12 mouse cellular contexts compared by ENCODE assay signal in genomic region chr9:60759436-60760007, GRCm38 (mm10). TPM values are rescaled to one million over a fixed set of nuclear protein-coding genes. Genes with fewer than 3 reads are reported as not detected.
DNase-seq lines count a peak whose midpoint lies in the region; ATAC-seq and TF ChIP-seq lines count a peak whose summit lies in the region.
"Had no signal": no experiment of that assay in that cellular context is flagged by ENCODE, and none has a peak within 500 bp of the region (broad histone marks: within the 10 kb centered on the region; RNA-seq: fewer than 3 reads in every experiment).

No protein-coding gene starts in this region.

- no peak overlapping the region for H3K4me3 ChIP-seq in hindbrain, embryonic 16.5 days (ENCODE audit: low read length)
- H3K4me3 ChIP-seq in hindbrain, embryonic 13.5 days = no peak overlapping the region
- no peak overlapping the region for H3K4me3 ChIP-seq in heart, postnatal 0 days (ENCODE audit: low read depth, low read length)
- H3K4me3 ChIP-seq: hindbrain, embryonic 15.5 days had no signal

- no peaks in the 10 kb centered on the region for H3K36me3 ChIP-seq in hindbrain, embryonic 16.5 days (ENCODE audit: control insufficient read depth, insufficient read depth, low read length)
- no peaks in the 10 kb centered on the region for H3K36me3 ChIP-seq in hindbrain, embryonic 13.5 days
- H3K36me3 ChIP-seq in heart, postnatal 0 days (replicated peaks; ENCODE audit: control insufficient read depth, insufficient read depth, low read length) = no peaks in the 10 kb centered on the region
- H3K36me3 ChIP-seq: hindbrain, embryonic 15.5 days had no signal

- H3K9ac ChIP-seq in hindbrain, embryonic 16.5 days (ENCODE audit: low read depth, low read length) = no peak overlapping the region
- no peak overlapping the region for H3K9ac ChIP-seq in hindbrain, embryonic 13.5 days
- H3K9ac ChIP-seq in heart, postnatal 0 days (replicated peaks; ENCODE audit: low read depth, low read length) = no peak overlapping the region
- H3K9ac ChIP-seq: hindbrain, embryonic 15.5 days; liver, postnatal 0 days had no signal

- peak; percentile 39 for DNase-seq in adrenal gland, postnatal 10 days
- peak; percentile 80 for DNase-seq in gastrocnemius, postnatal 25 days
- peak; percentile 47 for DNase-seq in heart, postnatal 0 days (ENCODE audit: low spot score)
- no peak for DNase-seq in kidney, postnatal 14 days
- DNase-seq in left cerebral cortex, postnatal 14 days (ENCODE audit: low spot score in 2 of 2) = no peak
- no peak for DNase-seq in urinary bladder, adult 2 months (ENCODE audit: low spot score)
- DNase-seq: kidney, postnatal 10 days; liver, postnatal 0 days; retina, postnatal 1 day had no signal

- H3K4me1 ChIP-seq in hindbrain, embryonic 16.5 days (ENCODE audit: control insufficient read depth, insufficient read depth, low read depth, low read length) = no peaks in the 10 kb centered on the region
- H3K4me1 ChIP-seq in hindbrain, embryonic 13.5 days (replicated peaks) = no peaks in the 10 kb centered on the region
- H3K4me1 ChIP-seq in heart, postnatal 0 days (ENCODE audit: control insufficient read depth, insufficient read depth) = peaks cover 20% of the 10 kb centered on the region
- H3K4me1 ChIP-seq: hindbrain, embryonic 15.5 days had no signal

- no peak; the same call in 1 of the 2 replicates for TF ChIP-seq CTCF in heart, postnatal 0 days (IDR thresholded peaks at IDR 0.05; ENCODE audit: low read depth)

- ATAC-seq in hindbrain, embryonic 16.5 days = no peak
- ATAC-seq in hindbrain, embryonic 13.5 days (ENCODE audit: low FRiP score) = no peak
- peak; percentile 49; the same call in 1 of the 2 replicates for ATAC-seq in heart, postnatal 0 days (ENCODE audit: insufficient read depth, low read depth)
- ATAC-seq: liver, postnatal 0 days had no signal

- H3K9me3 ChIP-seq in hindbrain, embryonic 16.5 days (ENCODE audit: control insufficient read depth, low read length) = no peaks in the 10 kb centered on the region
- no peaks in the 10 kb centered on the region for H3K9me3 ChIP-seq in hindbrain, embryonic 13.5 days
- no peaks in the 10 kb centered on the region for H3K9me3 ChIP-seq in heart, postnatal 0 days (replicated peaks; ENCODE audit: control insufficient read depth, low read length)
- H3K9me3 ChIP-seq: hindbrain, embryonic 15.5 days had no signal

- 68% methylated on average over 10 of the region's 10 CpGs for WGBS in hindbrain, embryonic 16.5 days
- 75% methylated on average over 10 of the region's 10 CpGs for WGBS in hindbrain, embryonic 13.5 days
- 18% methylated on average over 10 of the region's 10 CpGs for WGBS in heart, postnatal 0 days

- H3K4me2 ChIP-seq in hindbrain, embryonic 16.5 days (ENCODE audit: low read length) = no peak overlapping the region
- H3K4me2 ChIP-seq in hindbrain, embryonic 13.5 days = no peak overlapping the region
- H3K4me2 ChIP-seq in heart, postnatal 0 days (ENCODE audit: low read depth, low read length) = no peak overlapping the region
- H3K4me2 ChIP-seq: hindbrain, embryonic 15.5 days had no signal

- TF ChIP-seq EP300 in heart, postnatal 0 days (IDR thresholded peaks at IDR 0.05; ENCODE audit: low read depth) = no peak

- no peaks in the 10 kb centered on the region for H3K27me3 ChIP-seq in hindbrain, embryonic 16.5 days (replicated peaks; ENCODE audit: control insufficient read depth, insufficient read depth, low read length)
- H3K27me3 ChIP-seq in hindbrain, embryonic 13.5 days = no peaks in the 10 kb centered on the region
- no peaks in the 10 kb centered on the region for H3K27me3 ChIP-seq in heart, postnatal 0 days (ENCODE audit: control insufficient read depth, insufficient read depth, low read length)
- H3K27me3 ChIP-seq: hindbrain, embryonic 15.5 days had no signal

- intact Hi-C loops in left cerebral cortex, postnatal 14 days (cut with DNase I) = loop anchor here (5.0 to 10.0 kb wide), 2 partner anchors 58 to 545 kb away; no protein-coding TSS in a partner anchor

- H3K27ac ChIP-seq in hindbrain, embryonic 16.5 days (ENCODE audit: low read depth, low read length) = peak overlapping the region; percentile 48; the same call in 1 of the 2 replicates
- no peak overlapping the region for H3K27ac ChIP-seq in hindbrain, embryonic 13.5 days
- peak overlapping the region; percentile 71 for H3K27ac ChIP-seq in heart, postnatal 0 days (ENCODE audit: low read depth)
- H3K27ac ChIP-seq: hindbrain, embryonic 15.5 days had no signal

RNA-seq across cellular contexts. Expression of gene Uaca, which starts 34.8 kb away (rescaled TPM):
- polyA plus RNA-seq in hindbrain, embryonic 16.5 days (2015; fragmentation: Nextera tagmentation; extraction: Ambion mirVana) = 15.8 and 22.2 TPM in 2 replicates
- 22.5 and 23.9 TPM in 2 replicates for polyA plus RNA-seq in hindbrain, embryonic 13.5 days (2015; fragmentation: Nextera tagmentation; extraction: Ambion mirVana)
- 10 to 100 TPM; 40.7 to 51.1 TPM for total RNA-seq in adrenal gland, postnatal 10 days (2021)
- 100 to 1,000 TPM in 1 of 2 experiments, 10 to 100 TPM in 1; 65.4 to 107 TPM for total RNA-seq in gastrocnemius, postnatal 25 days (2021)
- 5.5 and 10.5 TPM in 2 replicates for total RNA-seq in heart, postnatal 0 days (2014; rRNA removed; ENCODE audit: low replicate concordance)
- polyA plus RNA-seq in heart, postnatal 0 days (2015; fragmentation: Nextera tagmentation; extraction: Ambion mirVana) = 17.3 and 18.6 TPM in 2 replicates
- total RNA-seq in left cerebral cortex, postnatal 14 days (2021) = 10 to 100 TPM; 10.9 to 12.3 TPM
- 18.1 and 25.9 TPM in 2 replicates for polyA plus RNA-seq in urinary bladder, adult 2 months (2012; rRNA removed)

RNA-seq across cellular contexts. Expression of gene Larp6, which starts 46.7 kb away (rescaled TPM):
- 23.3 and 25.2 TPM in 2 replicates for polyA plus RNA-seq in hindbrain, embryonic 16.5 days (2015; fragmentation: Nextera tagmentation; extraction: Ambion mirVana)
- 10.3 and 11.2 TPM in 2 replicates for polyA plus RNA-seq in hindbrain, embryonic 13.5 days (2015; fragmentation: Nextera tagmentation; extraction: Ambion mirVana)
- 1 to 10 TPM; 2.3 to 2.6 TPM for total RNA-seq in adrenal gland, postnatal 10 days (2021)
- 1 to 10 TPM in 1 of 2 experiments, under 1 TPM in 1; 0.83 to 1.0 TPM for total RNA-seq in gastrocnemius, postnatal 25 days (2021)
- 0.39 and 1.2 TPM in 2 replicates for total RNA-seq in heart, postnatal 0 days (2014; rRNA removed; ENCODE audit: low replicate concordance)
- polyA plus RNA-seq in heart, postnatal 0 days (2015; fragmentation: Nextera tagmentation; extraction: Ambion mirVana) = 0.41 and 0.43 TPM in 2 replicates
- total RNA-seq in left cerebral cortex, postnatal 14 days (2021) = 10 to 100 TPM; 34.8 to 35.5 TPM
- polyA plus RNA-seq in urinary bladder, adult 2 months (2012; rRNA removed) = 3.5 and 4.0 TPM in 2 replicates

Comparison
In these comparisons a context has a peak if more than half of its experiments do, and no peak if none do; other contexts are left out.
1. DNase-seq: peak in adrenal gland, postnatal 10 days (single experiment), gastrocnemius, postnatal 25 days (single experiment) and heart, postnatal 0 days (single experiment); none in kidney, postnatal 14 days (single experiment), left cerebral cortex, postnatal 14 days (0 of 2) and urinary bladder, adult 2 months (single experiment).
2. RNA of gene Larp6, which starts 46.7 kb away (total RNA-seq): 34.8 to 35.5 TPM in left cerebral cortex, postnatal 14 days; 2.3 to 2.6 TPM in adrenal gland, postnatal 10 days, 0.39 to 1.2 TPM in heart, postnatal 0 days and 0.83 to 1.0 TPM in gastrocnemius, postnatal 25 days; every median in the first group is over 4 times any median in the second.